Mouse (Mus musculus) ZHBTc4 (cell line): ENCODE results near the gene Vegfb.

Experiments used
- DNase-seq: peaks from one replicate; pipeline ENCODE4 v3.0.0-alpha.2; 2011; ENCODE audit warnings: low read depth, low spot score

Gene Vegfb

DNA sequence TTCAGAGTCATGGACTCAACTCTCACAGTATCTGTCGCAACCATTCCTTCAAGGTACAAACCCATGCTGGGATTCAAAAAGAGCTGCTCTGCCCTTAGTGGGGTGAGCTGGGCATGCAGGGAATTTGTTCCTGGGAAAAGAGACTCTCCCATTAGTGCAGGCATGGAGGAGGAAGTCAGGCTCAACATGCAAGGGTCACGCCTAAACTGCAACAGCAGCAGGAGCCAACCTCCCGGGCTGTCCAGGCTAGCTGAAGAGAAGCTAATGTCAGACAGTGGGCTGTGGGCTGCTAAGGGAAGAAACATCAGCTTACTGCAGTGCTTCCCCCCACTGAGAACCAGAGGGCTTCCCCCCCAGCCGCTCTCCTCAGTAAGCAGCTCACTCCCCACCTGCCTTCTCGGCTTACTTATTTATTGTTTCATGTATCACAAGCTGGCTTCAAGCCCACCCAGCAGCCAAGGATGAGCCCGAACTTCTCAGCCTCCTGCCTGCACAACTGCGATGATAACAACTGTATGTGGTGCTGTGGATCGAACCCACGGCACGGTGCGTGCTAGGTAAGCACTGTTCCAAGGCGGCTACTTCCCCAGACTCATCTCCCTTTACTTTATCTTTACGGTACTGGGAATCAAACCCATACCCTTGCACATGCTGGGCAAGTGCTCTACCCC, 15.1 kb downstream of the Vegfb start:
- DNase-seq, result no peak

DNA sequence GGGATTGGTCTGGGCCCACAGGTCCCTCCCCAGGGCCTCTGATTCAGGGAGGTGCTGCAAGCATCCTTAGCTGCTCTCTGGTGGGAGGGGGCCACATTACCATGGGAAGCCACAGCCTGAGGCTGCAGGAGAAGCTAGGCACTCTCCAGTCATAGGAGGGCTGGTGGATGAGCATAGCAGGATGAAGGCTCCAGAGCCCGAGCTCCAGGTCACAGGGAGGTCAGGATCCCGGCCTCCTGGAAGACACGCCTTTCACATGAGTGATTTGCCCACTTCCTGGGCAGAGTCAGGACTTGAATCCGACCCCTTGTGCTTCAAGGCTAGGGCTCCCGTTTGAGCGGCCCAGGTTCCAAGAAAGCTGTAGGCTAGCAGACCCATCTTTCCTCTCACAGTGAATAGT, 15.8 kb downstream of the Vegfb start:
- peak; percentile 56 for DNase-seq

DNA sequence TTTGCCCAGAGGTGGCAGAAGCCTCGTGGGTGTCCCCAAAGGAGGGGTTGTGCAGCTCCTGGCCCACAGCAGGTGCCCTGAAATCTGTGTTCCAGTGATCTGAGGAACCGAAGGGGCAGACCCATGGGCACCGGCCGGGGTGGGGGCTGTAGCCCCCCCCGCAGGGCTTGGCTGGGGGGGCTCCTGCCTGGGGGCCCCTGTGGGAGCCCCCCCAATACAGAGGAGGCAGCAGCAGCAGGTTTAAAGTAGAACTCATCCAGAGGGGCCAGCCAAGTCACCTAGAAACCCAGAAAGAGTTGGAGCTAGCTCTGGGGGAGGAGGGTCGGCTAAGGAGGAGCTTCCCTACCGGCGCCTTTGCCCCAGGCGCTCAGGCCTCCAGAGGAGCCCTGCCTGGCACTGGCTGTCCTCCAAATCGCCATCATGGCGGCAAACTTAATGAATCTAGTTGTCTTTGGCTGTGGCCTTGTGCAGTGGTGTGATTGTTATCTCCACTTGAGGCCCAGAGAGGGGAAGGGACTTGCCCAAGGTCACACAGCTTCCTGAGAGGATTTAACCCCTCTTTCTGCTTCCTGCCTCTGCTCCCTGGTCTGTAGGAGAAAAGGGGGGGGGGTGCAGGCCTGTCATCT, 16.9 kb downstream of the Vegfb start:
- peak; percentile 64 for DNase-seq

DNA sequence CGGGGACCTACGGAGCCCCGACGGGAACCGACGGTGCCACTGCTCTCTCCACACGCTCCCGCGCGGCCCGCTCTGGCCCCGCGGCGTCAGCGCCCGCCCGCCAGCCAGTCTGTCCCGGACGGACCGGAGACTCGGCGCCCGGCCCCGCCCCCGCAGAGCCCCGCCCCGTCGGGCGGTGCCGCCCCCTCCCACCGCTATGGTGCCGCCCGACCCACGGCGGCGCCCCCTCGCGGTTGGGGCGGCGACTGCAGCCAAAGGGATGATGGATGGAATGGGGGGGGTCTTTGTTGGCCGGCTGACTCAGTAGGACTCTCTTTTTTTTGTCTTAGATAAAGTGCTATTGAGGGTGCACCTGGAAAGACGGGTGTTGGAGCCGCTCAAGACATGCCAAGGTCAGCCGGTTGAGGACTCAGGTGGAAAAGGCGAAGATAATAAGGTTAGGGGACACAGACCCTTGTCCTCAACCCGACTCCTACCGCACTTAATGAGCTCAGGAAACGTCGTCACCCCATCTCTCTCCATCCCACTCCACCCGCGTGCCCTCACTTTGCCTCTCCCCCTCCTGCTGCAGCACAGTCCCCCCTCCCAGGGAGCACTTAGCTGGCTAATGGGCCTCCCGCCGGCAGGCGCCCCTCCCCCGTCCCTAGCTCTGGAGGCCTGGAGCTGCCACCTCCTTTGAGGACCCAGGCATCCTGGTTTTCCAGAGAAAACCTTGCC, 17.6 kb downstream of the Vegfb start:
- peak; percentile 82 for DNase-seq

DNA sequence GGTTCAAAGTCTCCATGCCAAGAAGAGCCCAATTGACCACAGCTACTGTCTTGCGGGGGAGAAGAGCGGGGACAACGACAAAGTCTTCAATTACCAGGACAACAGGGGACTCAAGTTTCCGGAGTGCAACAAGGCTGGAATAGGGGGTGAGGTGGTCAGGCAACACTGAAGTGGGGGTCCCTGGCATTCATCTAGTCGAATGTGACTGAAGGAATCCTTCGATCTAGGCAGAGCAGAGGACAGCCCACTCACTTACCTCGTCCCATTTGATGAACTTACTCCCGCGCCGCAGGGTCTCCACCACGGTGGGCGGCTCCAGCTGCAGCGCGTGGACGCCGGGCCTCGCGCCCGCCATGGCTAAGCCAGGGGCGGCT, 18.2 kb downstream of the Vegfb start:
- DNase-seq, result no peak

DNA sequence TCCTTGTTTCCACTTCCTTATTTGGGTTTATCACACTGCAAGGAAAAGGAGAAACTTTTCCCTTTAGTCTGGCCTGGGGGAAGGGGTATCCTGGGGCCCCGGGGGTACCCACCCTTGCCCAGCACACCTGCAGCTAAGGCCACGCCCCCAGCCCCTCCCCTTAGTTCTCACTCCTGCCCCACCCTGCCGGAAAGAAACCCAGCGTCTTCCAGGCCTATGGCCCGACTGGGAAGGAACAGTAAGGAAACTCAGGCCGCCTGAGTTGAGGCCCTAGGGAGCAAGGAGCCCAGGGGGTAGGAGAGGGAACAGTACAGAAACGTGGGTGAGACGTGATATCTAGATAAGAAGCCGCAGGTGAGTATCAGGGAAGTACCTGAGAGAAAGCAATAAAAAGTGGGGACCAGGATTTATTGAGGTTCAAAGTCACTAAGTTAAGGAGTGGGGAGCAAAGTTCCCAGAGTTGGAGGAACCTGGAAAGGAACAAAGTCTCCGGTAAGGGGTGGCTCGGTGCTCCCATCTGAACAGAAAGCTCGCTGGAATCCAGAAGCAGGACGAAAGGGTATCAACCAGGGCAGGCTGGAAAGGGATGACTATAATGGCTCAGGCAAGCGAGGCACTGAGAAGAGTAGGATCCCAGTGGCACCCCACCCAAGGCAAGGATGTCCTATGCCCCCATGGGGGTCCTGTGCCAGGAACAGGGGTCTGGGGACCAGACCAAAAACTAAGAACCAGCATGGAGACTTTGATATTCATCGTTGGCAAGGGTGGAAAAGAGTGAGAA, 18.8 kb downstream of the Vegfb start:
- peak; percentile 53 for DNase-seq

DNA sequence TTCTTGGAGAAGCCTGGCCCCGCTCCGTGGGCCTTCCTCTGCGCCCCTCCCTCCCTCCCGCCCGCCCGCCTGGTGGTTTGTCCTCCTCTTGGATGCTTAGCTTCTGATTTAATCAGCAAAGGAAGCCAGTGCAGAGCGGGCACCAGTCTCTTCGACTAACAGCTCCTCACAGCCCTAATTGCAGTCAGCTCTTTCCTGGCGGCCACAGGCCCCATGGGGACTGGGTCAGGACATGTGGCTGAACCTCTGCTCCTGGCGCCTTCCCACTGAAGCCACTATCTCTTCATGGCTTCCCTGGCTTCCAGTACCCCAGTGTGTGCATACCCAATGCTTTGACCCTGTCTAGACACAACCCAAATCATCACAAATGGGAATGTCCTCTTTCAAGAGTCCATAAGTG, 31.0 kb downstream of the Vegfb start:
- DNase-seq, result no peak

DNA sequence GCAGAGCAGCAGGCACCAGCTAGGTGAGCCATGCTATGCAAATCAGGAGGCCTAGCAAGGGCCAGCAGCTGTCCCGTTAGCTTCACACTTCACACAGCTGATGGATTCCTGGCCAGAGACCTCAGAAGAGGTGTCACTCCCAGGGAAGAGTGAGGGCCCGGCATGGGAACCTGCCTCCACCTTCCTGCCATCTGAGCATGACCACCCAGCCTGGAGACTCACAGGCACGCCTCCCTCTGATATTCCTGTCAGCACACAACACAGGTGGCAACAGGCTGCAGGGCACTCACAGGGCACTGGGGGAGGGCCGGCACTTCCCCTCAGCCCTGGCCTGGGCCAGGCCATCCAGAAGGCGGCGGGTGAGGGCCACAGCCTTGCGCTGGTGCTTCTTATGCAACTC, 32.0 kb downstream of the Vegfb start:
- DNase-seq, result no peak

DNA sequence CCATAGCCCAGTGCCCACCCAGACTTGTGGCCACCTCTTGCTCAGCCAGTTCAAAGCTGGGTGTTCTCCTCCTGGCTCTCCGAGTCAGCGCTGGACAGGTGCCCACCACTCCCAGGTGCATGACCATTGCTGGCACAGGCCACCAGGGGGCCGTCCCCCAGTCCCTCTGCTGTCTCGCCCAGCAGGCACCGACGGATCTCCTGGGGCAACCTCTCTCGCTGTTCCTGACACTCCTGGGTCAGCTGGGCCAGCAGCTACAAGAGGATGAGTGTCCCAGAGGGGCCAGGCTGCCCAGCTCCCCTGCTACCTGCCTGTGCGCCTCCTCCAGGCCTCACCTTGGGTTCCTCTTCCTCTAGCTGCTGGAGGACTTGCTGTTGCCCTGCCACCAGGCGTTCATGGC, 33.4 kb downstream of the Vegfb start:
- peak; percentile 29 for DNase-seq

DNA sequence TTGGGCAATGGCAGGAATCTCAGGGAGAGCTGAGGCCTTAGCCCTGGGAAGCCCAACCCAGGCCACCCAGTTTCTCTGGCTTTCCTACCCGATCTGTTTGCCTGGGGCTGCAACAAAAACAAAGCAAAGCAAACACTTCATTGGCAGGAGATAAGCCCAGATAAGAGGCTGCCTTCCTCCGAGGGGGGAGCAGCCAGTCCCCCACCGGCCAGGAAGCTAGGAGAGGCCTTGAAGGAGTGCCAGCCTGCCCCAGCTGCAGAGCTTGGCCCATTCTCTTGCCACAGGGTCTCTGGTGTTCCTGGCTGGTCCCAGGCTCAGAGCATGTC, 34.8 kb downstream of the Vegfb start:
- DNase-seq, result no peak

DNA sequence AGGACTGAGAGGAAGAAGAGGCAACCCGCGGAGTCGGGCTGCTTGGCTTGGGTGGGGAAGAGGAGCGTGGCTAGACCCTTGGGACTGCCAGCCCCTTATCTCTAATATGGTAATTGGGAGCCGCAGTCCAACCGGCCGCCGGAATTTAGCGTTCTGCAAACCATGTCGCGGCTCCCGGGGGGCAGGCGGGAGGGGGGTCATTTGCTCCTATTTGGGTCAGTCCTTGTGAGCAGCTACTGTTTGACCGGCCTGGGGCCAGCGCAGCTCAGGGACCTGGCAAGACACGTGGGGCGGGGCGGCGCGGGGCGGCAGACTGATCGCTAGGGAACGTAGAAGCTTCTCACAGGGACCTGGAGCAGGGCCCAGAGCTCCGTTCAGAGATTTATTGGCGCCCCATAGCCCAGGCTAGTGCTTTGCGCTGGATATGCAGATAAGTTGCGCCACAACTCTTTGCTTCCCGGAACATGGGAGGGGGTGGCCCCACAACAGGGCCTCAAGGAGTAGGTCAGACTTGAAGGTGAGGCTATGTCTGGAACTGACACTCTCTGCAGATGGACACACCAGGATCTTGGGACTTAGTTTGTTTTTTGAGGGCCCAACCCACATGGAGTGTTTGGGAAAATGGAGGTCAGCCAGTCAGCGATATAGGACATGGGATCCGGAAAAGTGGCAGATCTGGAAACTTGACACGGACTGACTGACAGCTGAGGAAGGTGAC, 35.3 kb downstream of the Vegfb start:
- DNase-seq, result peak; percentile 54

DNA sequence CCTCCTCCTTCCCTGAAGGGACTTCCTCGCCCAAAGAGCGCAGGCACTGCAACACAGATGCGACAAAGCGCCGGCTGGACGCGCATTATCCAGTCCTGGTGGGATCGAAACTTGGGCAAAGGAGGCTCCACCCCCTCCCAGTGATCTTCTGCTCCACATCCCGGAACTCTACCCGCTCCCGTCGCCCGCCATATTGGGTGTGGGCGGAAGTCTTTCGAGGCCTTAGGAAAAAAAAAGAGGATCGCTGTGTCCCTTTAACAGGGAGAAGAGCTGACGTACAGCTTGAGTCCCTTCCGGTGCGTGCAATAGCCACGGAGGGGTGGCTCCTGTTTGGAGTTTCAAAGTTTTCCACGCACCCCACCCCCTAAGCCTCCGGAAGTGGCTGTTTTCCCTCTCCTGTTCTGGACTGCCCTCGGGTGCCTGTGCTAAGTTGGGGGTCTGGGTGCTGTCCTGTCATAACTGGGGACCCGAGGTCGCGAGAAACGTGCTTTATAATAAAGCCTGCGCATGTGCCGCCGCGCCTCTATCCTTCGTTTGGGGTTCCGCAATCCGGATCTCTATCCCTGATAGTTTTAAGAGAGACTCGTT, 36.0 kb downstream of the Vegfb start:
- peak; percentile 94 for DNase-seq

DNA sequence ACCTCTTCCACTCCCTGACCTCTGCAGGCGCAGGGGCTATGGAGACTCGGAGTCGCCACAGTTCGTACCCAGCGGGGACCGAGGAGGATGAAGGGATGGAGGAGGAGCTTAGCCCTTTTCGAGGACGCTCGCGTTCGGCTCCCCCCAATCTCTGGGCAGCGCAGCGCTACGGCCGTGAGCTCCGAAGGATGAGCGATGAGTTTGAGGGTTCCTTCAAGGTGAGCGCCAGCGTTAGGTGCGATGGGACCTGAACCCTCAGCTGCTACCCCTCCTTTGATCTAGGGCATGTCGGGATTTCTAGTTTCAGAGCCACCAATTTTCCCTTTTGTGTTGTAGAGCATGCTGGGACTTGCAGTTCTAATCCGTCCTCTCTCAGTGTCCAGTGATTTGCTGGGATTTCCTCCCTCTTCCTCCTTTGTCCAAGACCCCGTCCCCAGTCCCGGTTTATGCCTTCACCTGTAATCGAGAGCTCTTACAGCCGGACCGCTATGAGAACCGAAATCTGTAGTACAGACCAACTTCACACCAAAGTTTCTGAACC, 36.8 kb downstream of the Vegfb start:
- DNase-seq, result peak; percentile 60

DNA sequence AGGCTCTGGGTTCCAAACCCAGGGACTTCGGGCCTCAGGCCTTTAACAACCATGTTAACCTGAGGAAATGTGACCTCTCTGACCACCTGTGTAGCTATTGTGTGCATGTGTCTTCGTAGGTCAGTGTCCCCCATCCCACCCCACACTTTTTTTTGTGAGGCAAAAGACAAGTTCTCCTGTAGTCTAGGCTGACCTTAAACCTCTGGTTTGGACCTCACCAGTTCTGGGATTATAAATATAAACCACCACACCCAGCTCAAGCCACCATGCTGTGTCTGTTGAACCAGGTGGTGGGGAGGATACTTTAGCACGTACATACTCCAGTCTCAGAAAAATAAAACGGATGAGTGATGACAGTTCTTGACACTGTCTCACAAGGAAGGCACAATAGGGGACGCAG, 37.5 kb downstream of the Vegfb start:
- DNase-seq, result no peak

DNA sequence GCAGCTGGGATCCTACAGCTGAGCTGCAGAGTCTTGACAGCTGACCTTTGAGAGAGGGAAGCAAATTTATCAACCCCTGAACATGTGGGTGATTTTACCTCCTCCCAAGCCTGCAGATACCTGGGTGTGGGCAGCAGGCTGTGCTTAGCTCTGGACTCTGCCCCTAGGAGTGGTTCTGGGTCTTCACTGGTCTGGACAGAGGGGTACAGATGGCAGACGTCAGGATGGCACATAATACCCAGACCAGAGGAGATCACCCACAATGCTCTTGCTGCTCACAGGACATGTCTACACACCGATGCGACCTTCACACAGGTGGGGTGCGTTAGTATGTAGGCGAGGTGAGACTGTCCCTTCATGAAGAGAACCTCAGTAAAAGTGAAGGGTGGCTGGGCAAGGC, 37.9 kb downstream of the Vegfb start:
- no peak for DNase-seq

DNA sequence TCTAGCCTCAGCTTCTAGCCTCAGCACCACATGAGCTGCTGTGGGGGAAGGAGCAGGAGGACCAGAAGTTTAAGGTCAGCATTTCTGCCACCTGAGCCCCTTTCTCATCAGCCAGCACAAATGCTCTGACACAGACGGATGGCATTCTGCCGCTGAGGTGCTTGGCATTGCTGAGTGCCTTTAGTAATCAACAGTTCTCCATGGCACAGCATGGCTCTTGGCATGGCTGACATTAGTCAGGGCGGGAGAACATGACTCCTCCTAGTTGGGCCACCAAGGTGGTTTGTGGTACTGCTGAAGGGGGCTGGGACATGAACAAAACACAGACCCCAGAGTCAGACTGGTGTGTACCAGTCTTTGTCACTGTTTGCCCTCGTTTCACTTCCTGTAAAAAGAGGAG, 39.3 kb downstream of the Vegfb start:
- DNase-seq, result no peak

DNA sequence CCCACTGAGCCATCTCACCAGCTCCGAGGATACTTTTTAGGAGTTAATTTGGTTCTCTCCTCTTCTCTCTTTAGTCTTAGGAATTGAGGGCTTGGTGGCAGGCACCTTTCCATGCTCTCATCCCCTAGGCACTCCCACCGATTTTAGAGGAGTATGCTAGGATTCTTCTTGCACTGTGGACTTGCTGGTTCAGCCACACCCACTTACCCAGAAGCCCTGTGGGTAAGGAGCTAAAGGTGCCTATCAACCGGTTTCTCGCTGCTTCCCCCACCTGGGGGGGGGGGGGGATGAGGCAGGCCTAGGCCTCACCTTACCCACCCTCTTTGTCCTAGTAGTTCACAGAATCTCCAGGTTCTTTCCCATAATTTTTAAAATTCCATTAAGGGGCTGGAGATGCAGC, 39.7 kb downstream of the Vegfb start:
- peak; percentile 58 for DNase-seq

DNA sequence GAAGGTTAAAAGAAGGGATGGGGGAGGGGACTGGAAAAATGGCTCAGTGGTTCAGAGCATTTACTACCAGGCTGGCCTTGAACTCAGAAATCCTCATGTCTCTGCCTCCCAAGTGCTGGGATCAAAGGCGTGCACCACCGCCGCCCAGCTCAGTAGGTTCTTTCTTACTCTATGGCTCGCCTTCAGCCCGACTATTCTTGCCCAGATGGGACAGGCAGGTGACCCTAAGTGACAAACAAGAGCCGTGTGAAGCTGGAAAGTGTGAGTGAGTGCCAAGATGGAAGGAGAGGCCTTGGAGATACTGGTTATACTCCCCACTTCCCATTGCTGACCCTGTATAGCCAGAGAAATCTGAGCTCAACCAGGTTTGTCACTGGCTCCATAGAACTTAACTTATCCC, 43.7 kb downstream of the Vegfb start:
- DNase-seq, result no peak

DNA sequence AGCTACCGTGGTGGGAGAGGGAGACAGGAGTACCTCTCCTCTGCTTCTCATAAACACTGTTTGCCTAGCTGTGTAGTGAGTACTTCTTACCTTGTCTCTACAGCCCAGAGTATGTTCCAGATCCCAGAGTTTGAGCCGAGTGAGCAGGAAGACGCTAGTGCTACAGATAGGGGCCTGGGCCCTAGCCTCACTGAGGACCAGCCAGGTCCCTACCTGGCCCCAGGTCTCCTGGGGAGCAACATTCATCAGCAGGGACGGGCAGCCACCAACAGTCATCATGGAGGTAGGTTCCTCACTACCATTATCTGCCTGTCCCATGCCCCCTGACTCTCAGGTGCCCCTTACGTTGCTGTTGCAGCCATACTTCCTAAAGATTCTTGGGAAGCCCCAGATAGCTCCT, 44.7 kb downstream of the Vegfb start:
- no peak for DNase-seq

DNA sequence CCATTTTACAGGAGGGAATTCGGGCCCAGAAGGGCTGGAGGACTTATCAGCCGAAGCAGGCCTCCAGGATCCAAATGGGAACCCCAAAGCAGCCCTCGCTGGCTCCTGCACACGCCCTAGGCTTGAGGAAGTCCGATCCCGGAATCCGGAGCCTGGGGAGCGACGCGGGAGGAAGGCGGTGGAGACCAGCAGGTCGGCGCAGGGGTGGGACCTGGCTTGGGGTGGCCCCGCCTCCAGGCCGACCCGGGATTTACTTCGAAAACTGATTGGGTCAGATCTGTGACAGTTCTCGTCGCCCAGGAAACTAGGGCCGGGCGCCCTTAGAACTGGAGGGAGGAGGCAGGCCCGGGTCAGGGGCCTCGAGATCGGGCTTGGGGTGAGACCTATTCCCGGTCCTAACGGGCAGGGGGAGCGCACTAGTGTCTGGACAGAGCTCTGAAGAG, 45.2 kb downstream of the Vegfb start, which contains the start of gene Gpr137:
Gene Gpr137, minus strand, starts transcription at position 232 of the 443 bp plus-strand sequence.
- peak; percentile 97 for DNase-seq
